Mouse (Mus musculus) hindbrain, postnatal 0 days (tissue): ENCODE results near the gene Vps11. TPM values are rescaled to one million over a fixed set of nuclear protein-coding genes. Genes with fewer than 3 reads are reported as not detected.

Experiments used
- ATAC-seq: fragments of 200-750 bp; cut with Nextera tagmentation; 2 replicates; pipeline ENCODE4 v1.8.0; 2017; ENCODE audit warnings: mild to moderate bottlenecking, moderate TSS enrichment, moderate library complexity
- DNase-seq: peaks from one replicate; pipeline ENCODE4 v3.0.0-alpha.2; 2015; ENCODE audit warnings: low spot score
- H3K27ac ChIP-seq: fragments of 300-500 bp; sonication (generic); 2 replicates; pipeline ENCODE4 v1.5.1; 2014; ENCODE audit warnings: mild to moderate bottlenecking
- H3K27me3 ChIP-seq: fragments of 300-500 bp; sonication (generic); 2 replicates; pipeline ENCODE4 v1.6.1; 2014; ENCODE audit warnings: low read length, mixed read lengths; ENCODE audit not compliant: insufficient read depth
- H3K36me3 ChIP-seq: fragments of 300-500 bp; sonication (generic); 2 replicates; pipeline ENCODE4 v1.6.1; 2014; ENCODE audit warnings: low read length, mixed read lengths; ENCODE audit not compliant: insufficient read depth
- H3K4me1 ChIP-seq: fragments of 300-500 bp; sonication (generic); 2 replicates; pipeline ENCODE4 v1.6.1; 2014; ENCODE audit warnings: antibody characterized with exemption, low read length, mixed read lengths; ENCODE audit not compliant: insufficient read depth
- H3K4me2 ChIP-seq: fragments of 300-500 bp; sonication (generic); 2 replicates; pipeline ENCODE4 v1.6.1; 2014; ENCODE audit warnings: low read depth, mild to moderate bottlenecking, low read length, moderate library complexity, mixed read lengths
- H3K4me3 ChIP-seq: fragments of 300-500 bp; sonication (generic); 2 replicates; pipeline ENCODE4 v1.5.1; 2014; ENCODE audit warnings: low read length
- H3K9ac ChIP-seq: fragments of 300-500 bp; sonication (generic); replicated peaks from 2 replicates; pipeline ENCODE4 v1.6.1; 2014; ENCODE audit warnings: mild to moderate bottlenecking, low read length, moderate library complexity, mixed read lengths
- H3K9me3 ChIP-seq: fragments of 300-500 bp; sonication (generic); 2 replicates; pipeline ENCODE4 v1.6.1; 2016; ENCODE audit warnings: low read length, mixed read lengths
- CTCF ChIP-seq: IDR thresholded peaks from 2 replicates; pipeline ENCODE4 v1.5.1; 2016; ENCODE audit warnings: antibody characterized with exemption, control low read depth, low read depth
- WGBS: fragments of 180-500 bp; shearing (Covaris S2); extraction: QIAGEN DNeasy Blood & Tissue Kit; methylation state at CpG from one replicate; pipeline ENCODE4 v1.1.7; 2014; 5-methylcytosine and 5-hydroxymethylcytosine counted together
- polyA plus RNA-seq: library from polyadenylated mRNA; unstranded; fragments of >200 nt; fragmentation: Nextera tagmentation; extraction: Ambion mirVana; gene quantifications from 2 replicates; pipeline ENCODE4 v1.2.1, GENCODE M21; 2015
- total RNA-seq: library from RNA; depleted of rRNA; stranded (reverse); fragments of >200 nt; gene quantifications from 2 replicates; pipeline ENCODE4 v1.2.3, GENCODE M21; 2014

Vps11 gene
- total and polyA plus RNA-seq, 2 experiments from 2014 or later, result 39.9 to 53.2 TPM

DNA sequence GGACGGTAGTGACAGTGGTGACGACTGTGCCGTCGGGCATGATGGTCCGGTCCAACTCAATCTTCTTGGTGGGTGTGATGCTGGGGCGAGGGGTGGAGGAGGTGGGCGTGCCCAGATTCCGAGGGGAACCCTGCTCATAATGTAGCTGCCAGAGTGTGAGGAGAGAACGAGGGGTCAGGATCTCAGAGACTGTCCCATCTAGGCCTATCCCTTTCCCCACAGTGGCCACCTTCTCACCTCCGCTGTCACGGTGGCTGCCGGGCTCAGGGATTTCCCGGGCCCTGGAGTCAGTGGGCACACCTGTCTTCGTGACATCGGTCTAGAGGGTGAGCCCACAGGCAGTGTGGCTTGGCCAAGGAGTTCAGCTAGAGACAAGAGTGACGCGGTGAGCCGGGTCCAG is 46.6 kb downstream of the Vps11 start:
- no peak for TF ChIP-seq CTCF
- no peaks in the 10 kb centered on the region for H3K27me3 ChIP-seq
- ATAC-seq (no peak), DNase-seq (no peak)
- peaks cover 29% of the 10 kb centered on the region for H3K36me3 ChIP-seq
- no peak overlapping the region for H3K4me2 ChIP-seq
- peaks cover 18% of the 10 kb centered on the region for H3K4me1 ChIP-seq
- H3K9me3 ChIP-seq, result no peaks in the 10 kb centered on the region
- no peak overlapping the region for H3K4me3 ChIP-seq
- WGBS, result 96% methylated on average over 18 of the region's 18 CpGs
- H3K9ac ChIP-seq, result no peak overlapping the region
- no peak overlapping the region for H3K27ac ChIP-seq

DNA sequence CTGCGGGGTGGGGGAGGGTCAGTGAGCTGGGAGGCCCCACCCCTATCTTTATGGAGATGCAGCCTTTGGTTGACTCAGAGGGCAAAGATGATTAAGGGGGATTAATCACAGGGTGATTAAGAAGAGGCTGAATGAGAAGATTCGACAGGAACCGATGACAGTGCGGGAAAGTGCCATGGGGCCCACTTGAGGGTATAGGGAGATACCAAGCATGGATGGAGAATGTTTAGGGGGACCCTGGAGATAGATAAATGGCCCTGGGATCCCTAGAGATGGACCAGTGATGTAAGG is 47.3 kb downstream of the Vps11 start:
- no peak for DNase-seq
- no peak for TF ChIP-seq CTCF
- no peak for ATAC-seq
- peaks cover 18% of the 10 kb centered on the region for H3K4me1 ChIP-seq
- no peaks in the 10 kb centered on the region for H3K9me3 ChIP-seq
- H3K36me3 ChIP-seq, result peaks cover 29% of the 10 kb centered on the region
- no peak overlapping the region for H3K9ac ChIP-seq
- no peaks in the 10 kb centered on the region for H3K27me3 ChIP-seq
- no peak overlapping the region for H3K4me3 ChIP-seq
- no peak overlapping the region for H3K4me2 ChIP-seq
- H3K27ac ChIP-seq, result no peak overlapping the region
- 52% methylated on average over 4 of the region's 4 CpGs for WGBS

DNA sequence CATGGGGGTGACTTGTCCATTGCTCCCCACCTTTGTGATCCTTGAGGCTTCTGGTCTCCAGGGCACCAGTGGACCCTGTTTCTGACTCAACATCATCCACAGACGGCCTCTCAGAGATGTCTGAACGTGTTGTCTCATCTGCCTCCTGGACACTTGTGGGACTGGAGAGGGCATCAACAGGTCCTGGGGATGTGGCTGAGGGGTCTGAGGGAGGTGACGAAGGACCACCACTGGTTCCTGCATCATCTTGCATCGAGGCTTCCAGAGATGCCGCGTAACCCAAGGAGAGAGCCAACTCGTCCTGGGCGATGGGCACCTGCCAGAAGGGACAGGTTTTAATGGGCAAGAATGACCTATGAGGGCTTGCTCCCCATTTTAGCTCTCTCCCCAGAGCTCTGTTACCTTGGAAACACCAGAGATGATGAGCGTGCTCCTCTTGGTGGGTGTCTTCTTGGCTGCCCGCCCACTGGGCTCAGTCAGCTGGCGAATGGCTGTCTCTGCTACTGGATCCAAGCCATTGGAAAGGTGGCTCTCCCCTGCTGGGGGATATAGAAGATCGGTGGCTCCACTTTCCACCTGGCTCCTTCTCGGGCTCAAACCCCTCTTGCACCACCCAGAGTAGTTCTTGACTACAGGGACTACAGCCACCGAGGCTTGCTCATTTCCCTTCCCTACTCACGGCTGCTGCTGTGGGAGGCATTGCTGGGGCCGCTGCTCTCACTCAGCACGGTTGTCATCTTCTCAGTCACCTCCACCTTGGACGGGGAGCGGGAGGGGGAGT is 47.8 kb downstream of the Vps11 start:
- H3K4me1 ChIP-seq, result peaks cover 13% of the 10 kb centered on the region
- no peak for TF ChIP-seq CTCF
- no peak overlapping the region for H3K9ac ChIP-seq
- no peaks in the 10 kb centered on the region for H3K27me3 ChIP-seq
- 52% methylated on average over 19 of the region's 19 CpGs for WGBS
- no peak overlapping the region for H3K27ac ChIP-seq
- no peak overlapping the region for H3K4me2 ChIP-seq
- DNase-seq (peak; percentile 57), ATAC-seq (no peak)
- peaks cover 29% of the 10 kb centered on the region for H3K36me3 ChIP-seq
- H3K4me3 ChIP-seq, result no peak overlapping the region
- no peaks in the 10 kb centered on the region for H3K9me3 ChIP-seq

DNA sequence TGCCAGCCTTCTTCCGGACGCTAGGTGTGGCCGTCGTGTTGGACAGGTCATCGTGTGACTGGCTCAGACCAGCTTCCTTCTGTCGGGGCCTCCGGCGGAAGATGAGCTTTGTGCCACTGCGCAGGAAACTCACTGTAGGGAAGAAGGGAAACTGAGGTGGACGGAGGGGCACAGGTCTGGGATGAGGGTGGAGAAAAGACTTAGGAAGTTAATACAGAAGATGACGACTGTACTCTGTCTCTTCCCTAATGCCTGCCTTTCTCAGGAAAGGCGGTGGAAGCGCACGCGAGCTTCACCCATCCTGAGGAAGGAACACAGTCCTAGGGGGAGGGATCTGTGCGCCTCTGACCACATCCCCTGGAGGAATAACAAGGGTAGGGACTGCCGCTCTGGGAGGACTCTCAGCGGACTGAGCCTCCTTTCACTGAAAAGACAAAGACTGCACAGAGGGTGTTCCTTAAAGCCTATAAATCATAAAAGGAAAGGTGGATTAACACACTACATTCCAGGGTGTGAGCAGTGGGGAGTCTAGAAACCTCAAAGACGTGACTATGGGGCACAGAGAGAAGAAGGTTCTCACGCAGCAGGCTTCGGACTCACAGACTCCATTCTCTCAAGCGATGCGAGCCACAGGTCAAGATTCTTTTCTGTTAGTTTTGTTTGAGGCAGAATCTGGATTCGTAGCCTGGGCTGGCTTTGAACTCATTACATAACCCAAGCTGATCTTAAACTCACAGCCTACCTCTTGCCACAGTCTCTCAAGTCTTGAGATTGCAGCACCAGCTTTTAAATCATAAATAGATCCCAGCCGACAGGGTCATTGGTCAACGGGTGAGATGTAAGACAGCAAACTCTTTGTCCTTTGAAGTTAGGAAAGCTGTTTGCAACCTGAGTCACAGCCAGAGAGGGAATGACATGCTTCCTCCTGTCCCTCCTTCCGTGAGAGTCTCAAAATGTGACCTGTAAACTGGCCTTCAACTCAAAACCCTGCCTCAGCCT is 50.0 kb downstream of the Vps11 start:
- no peak overlapping the region for H3K4me2 ChIP-seq
- 19% methylated on average over 27 of the region's 27 CpGs for WGBS
- ATAC-seq (no peak), DNase-seq (no peak)
- H3K4me3 ChIP-seq, result no peak overlapping the region
- no peak overlapping the region for H3K27ac ChIP-seq
- H3K36me3 ChIP-seq, result peaks cover 29% of the 10 kb centered on the region
- TF ChIP-seq CTCF, result no peak
- H3K4me1 ChIP-seq, result no peaks in the 10 kb centered on the region
- H3K9ac ChIP-seq, result no peak overlapping the region
- no peaks in the 10 kb centered on the region for H3K9me3 ChIP-seq
- H3K27me3 ChIP-seq, result no peaks in the 10 kb centered on the region

DNA sequence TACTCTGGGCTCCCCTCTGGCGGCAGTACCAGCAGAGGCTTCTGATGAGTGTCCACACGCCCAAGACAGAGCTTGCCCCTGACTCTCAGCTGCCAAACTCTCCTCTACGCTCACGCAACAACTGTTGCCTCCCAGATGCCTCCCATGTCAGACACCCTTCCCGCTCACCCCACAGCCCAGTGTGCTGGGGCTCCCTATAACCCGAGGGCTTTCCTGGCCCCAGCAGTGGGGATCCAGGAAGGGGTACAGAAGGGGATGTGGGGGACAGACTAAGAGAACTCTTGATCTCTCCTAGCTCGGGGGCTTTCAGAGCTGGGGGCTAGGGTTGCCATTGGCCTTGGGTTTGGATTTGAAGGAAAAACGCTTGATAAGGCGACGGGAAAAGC is 50.7 kb downstream of the Vps11 start:
- Histone ChIP-seq H3K9ac (no peak overlapping the region), H3K36me3 (peaks cover 24% of the 10 kb centered on the region), H3K4me2 (no peak overlapping the region), H3K9me3 (no peaks in the 10 kb centered on the region), H3K4me1 (no peaks in the 10 kb centered on the region), H3K27ac (no peak overlapping the region), H3K27me3 (no peaks in the 10 kb centered on the region), H3K4me3 (no peak overlapping the region)
- WGBS, result 37% methylated on average over 10 of the region's 10 CpGs
- no peak for TF ChIP-seq CTCF
- no peak for ATAC-seq
- no peak for DNase-seq

DNA sequence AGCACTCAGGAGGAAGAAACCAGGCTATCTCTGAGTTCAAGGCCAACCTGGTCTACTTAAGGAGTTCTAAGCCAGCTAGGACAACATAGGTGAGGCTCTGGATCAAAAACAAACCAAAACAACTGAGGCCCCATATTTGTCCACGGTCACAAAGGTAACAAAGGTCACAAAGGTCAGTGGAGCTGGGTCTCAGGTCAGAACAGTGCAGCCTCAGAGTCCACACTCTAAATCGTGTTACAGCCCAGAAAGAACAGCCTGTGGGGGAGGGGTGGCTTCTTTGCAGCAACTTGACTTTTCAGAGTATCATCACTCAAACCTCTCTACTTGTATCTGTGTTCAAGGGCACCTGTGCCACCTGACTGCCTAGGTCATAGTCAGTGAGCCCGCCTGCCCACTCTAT is 51.7 kb downstream of the Vps11 start:
- Histone ChIP-seq H3K9ac (no peak overlapping the region), H3K4me1 (0 out of 2 replicates have a peak, but pooled peaks cover 1% of the 10 kb centered on the region), H3K9me3 (no peaks in the 10 kb centered on the region), H3K27ac (no peak overlapping the region), H3K27me3 (no peaks in the 10 kb centered on the region), H3K4me2 (no peak overlapping the region), H3K36me3 (peaks cover 15% of the 10 kb centered on the region), H3K4me3 (no peak overlapping the region)
- 69% methylated on average over 3 of the region's 3 CpGs for WGBS
- TF ChIP-seq CTCF, result no peak
- ATAC-seq (no peak), DNase-seq (no peak)

DNA sequence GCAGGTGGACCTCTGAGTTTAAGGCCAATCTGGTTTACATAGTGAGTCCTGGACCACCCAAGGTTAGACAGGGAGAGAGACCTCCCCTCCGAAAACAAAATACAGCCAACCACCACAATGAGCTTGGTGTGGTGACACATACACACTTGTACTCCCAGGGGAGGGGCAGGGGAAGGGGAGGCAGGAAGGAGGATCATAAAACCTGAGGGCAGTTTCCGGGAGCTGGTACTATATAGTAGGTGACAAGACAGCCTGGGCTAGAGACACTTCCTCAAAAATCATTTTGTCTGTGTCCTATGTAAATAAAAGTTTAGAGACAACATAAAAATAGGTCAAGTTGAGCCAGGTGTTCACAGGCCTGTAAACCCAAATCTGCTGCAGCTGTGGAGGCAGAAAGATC is 54.2 kb downstream of the Vps11 start:
- Histone ChIP-seq H3K4me2 (no peak overlapping the region), H3K9me3 (no peaks in the 10 kb centered on the region), H3K9ac (no peak overlapping the region), H3K4me1 (0 out of 2 replicates have a peak, but pooled peaks cover 5% of the 10 kb centered on the region), H3K27ac (no peak overlapping the region), H3K36me3 (peaks cover 9% of the 10 kb centered on the region), H3K27me3 (no peaks in the 10 kb centered on the region), H3K4me3 (no peak overlapping the region)
- TF ChIP-seq CTCF, result no peak
- DNase-seq (no peak), ATAC-seq (no peak)
- WGBS, result 82% methylated on average over 2 of the region's 2 CpGs
